Mouse (Mus musculus): ENCODE measurements around the gene Oxct2b.
"Not testable (repeated sequence)": the region's sequence is repeated elsewhere in the genome, so short reads cannot be mapped to it uniquely, and the experiment has no call there.

Gene Oxct2b

DNA sequence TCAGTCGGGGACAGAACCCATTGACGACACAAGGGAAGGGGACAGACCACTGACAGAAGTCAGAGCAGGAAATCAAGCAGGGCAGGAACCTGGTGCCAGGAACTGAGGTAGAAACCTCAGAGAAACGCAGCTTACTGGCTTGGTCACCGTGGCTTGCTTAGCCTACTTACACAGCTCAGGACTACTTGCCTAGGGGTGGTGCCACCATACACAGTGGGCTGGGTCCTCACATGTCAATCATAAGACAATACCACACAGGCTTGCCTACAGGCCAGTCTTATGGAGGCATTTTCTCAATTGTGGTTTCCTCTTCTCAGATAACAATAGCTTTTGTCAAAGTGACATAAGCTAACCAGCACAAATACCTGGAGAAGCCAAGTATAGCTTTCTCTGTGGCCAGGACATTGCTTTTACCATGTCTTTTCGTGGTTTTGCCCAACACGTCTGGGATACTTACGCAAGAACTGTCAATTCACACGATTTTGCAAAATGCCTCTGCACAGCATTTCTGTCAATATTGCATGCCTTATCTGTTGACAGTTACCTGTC lies 3.8 kb upstream of the Oxct2b start:
- DNase-seq (ENCODE audit: low spot score in 2 of 2), result no peak

GRCm38 (mm10) chr4:123114651-123115050 lies 1.4 kb upstream of the Oxct2b start:
- not testable (repeated sequence) for DNase-seq (ENCODE audit: low spot score in 2 of 2)

DNA sequence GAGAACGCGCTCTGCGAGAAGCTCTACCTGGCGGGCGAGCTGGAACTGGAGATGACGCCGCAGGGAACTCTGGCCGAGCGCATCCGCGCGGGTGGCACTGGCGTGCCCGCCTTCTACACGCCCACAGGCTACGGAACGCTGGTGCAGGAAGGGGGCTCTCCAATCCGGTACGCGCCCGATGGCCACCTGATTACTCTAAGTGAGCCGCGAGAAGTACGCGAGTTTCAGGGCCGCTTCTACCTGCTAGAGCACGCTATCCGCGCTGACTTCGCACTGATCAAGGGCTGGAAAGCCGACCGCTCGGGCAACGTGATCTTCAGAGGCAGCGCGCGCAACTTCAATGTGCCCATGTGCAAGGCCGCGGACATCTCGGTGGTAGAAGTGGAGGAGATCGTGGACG lies 574 bp downstream of the Oxct2b start:
- DNase-seq (ENCODE audit: low spot score in 2 of 2), result peak; percentile 52 to 64

- DNase-seq (ENCODE audit: low spot score in 2 of 2), result no peak
Measured at GRCm38 (mm10) chr4:123121286-123121685, 5.2 kb downstream of the Oxct2b start.

GRCm38 (mm10) chr4:123126626-123127025 lies 10.6 kb downstream of the Oxct2b start:
- DNase-seq (ENCODE audit: low spot score in 2 of 2), result no peak

GRCm38 (mm10) chr4:123127051-123127450 lies 11.0 kb downstream of the Oxct2b start:
- DNase-seq (ENCODE audit: low spot score in 2 of 2), result no peak

DNA sequence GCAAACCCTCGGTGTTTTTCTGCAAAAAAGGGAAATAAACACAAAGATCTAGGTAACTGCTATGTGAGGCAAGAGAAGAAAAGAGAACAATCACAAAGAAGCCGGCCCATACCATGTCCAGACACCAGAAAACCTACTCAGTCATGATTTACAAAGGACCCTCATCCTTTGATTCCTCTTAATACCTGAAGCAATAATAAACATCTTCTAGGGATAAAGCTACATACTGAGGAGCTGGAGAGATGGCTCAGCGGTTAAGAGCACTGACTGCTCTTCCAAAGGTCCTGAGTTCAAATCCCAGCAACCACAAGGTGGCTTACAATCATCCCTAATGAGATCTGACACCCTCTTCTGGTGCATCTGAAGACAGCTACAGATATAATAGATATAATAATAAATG lies 21.5 kb downstream of the Oxct2b start:
- DNase-seq (ENCODE audit: low spot score in 2 of 2), result no peak

GRCm38 (mm10) chr4:123139513-123140154 lies 23.6 kb downstream of the Oxct2b start, which contains the start of gene Ppie:
Gene Ppie, minus strand, starts transcription at chr4:123139951.
- peak; percentile 84 to 85 for DNase-seq (ENCODE audit: low spot score in 2 of 2)

GRCm38 (mm10) chr4:123147446-123148150 lies 31.5 kb downstream of the Oxct2b start:
- no peak for DNase-seq (ENCODE audit: low spot score in 2 of 2)

- DNase-seq (ENCODE audit: low spot score in 2 of 2), result no peak
Measured at GRCm38 (mm10) chr4:123152003-123152402, 35.9 kb downstream of the Oxct2b start.

- DNase-seq (ENCODE audit: low spot score in 2 of 2), result peak; percentile 79 to 91
Measured at GRCm38 (mm10) chr4:123152976-123153375, 36.9 kb downstream of the Oxct2b start.

GRCm38 (mm10) chr4:123155004-123155403 lies 38.9 kb downstream of the Oxct2b start:
- DNase-seq (ENCODE audit: low spot score in 2 of 2), result peak; percentile 46 to 59

DNA sequence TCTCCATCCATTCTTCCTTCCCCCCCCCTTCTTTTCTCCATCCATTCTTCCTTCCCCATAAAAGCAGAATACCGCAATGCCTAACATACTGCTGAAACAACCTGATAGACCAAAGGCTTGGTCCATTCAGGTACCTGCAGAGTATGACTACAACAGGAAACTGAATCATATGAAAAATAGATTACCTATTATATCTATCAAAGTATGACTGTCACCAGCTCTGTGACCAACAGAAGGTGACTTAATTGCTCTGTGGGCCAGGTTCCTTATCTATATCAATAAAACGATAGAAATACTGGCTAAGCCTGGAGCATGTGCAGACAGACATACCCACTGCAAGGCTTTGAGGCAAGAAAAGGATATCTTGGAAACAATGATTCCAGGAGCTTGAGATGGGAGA lies 39.4 kb downstream of the Oxct2b start:
- no peak for DNase-seq (ENCODE audit: low spot score in 2 of 2)

DNA sequence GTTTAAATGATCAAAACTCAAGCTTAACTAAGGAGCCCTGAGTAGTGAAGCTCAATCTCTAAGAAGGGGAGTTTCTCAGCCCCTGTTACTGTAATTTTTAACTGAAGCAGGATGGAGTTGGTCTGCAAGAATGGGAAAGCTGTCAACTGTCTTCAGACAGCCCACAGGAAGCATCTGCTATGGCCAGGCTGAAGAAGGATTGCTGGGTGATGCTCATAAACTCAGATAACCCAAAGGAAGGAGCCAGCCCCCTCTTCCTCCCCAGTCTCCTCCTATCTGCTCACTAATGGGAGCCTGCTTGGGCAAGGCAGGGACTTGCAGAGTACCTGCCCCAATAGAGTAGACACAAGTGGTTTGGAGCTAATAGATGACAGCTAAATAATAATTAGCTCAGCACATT lies 39.8 kb downstream of the Oxct2b start:
- DNase-seq (ENCODE audit: low spot score in 2 of 2), result no peak

- no peak for DNase-seq (ENCODE audit: low spot score in 2 of 2)
Measured at GRCm38 (mm10) chr4:123160571-123160970, 44.5 kb downstream of the Oxct2b start.

- DNase-seq (ENCODE audit: low spot score in 2 of 2), result not testable (repeated sequence)
Measured at GRCm38 (mm10) chr4:123161251-123161650, 45.2 kb downstream of the Oxct2b start.

- no peak for DNase-seq (ENCODE audit: low spot score in 2 of 2)
Measured at GRCm38 (mm10) chr4:123162305-123162917, 46.3 kb downstream of the Oxct2b start.

GRCm38 (mm10) chr4:123164157-123164556 lies 48.1 kb downstream of the Oxct2b start:
- no peak for DNase-seq (ENCODE audit: low spot score in 2 of 2)

Measured in right cerebral cortex, postnatal 10 days (tissue).